Mouse (Mus musculus): ENCODE measurements around the gene Tbx15.

- no peak for TF ChIP-seq CTCF (IDR thresholded peaks at IDR 0.05; ENCODE audit: extremely low read depth, insufficient read depth, low read length)
- TF ChIP-seq POLR2A (IDR thresholded peaks at IDR 0.05; ENCODE audit: extremely low read depth, insufficient read depth, low read length), result no peak
Observed at GRCm38 (mm10) chr3:99240213-99240720, at the start of gene Tbx15.
